Mouse (Mus musculus) cortical plate, adult 2 months (tissue): ENCODE measurements at regions not wholly inside any gene's neighbourhood (a gene's known extent, or its start where the extent isn't known, plus 50 kb on each side); places are given as distances from the start of the nearest gene placed in this dataset.

Source experiments
- CTCF ChIP-seq: fragments of 200-500 bp; IDR thresholded peaks from 2 replicates; pipeline ENCODE4 v1.5.1; 2011; ENCODE audit warnings: mild to moderate bottlenecking, control low read depth, low read length; ENCODE audit not compliant: insufficient read depth; ENCODE audit errors: extremely low read depth
- POLR2A ChIP-seq: fragments of 200-500 bp; IDR thresholded peaks from 2 replicates; pipeline ENCODE4 v1.6.1; 2011; ENCODE audit warnings: mild to moderate bottlenecking, low read length, control low read depth; ENCODE audit not compliant: insufficient read depth; ENCODE audit errors: extremely low read depth

DNA sequence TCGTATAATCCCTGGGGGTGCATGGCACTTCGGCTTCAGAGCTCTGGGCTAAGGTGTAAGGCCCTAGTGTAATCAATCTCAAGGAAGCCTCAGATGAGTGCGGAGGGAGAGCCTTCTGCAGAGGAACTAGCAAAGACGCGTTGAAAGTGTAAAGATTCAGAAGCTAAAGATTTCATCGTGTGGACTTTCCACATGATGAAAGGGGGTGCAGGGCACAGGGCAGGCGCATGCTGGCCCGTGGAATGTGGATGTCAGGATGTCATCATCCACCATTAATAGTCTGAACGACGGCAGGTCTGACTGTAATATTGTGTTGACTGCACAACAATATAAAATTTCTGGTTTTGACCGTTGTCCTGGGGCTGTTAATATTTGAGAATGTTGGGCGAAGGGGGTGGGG is 85.2 kb upstream of the Ccnd2 start:
- TF ChIP-seq POLR2A (no peak), CTCF (no peak)
